Mouse (Mus musculus) heart, embryonic 14.5 days (tissue): Measurements from ENCODE around the gene Serinc2. TPM values are rescaled to one million over a fixed set of nuclear protein-coding genes. Genes with fewer than 3 reads are reported as not detected.

ENCODE experiments used
- ATAC-seq: fragments of 200-750 bp; cut with Nextera tagmentation; 2 replicates; pipeline ENCODE4 v1.8.0; 2017; ENCODE audit warnings: low read depth, moderate TSS enrichment; ENCODE audit not compliant: insufficient number of reproducible peaks, insufficient read depth, low FRiP score
- H3K27ac ChIP-seq, 2 experiments: fragments of 200-500 bp in 1 of 2; fragments of 300-500 bp in 1 of 2; sonication (generic) in 1 of 2; replicated peaks in 1 of 2; 2 replicates each; pipeline ENCODE4 v1.5.1; 2012 to 2014; ENCODE audit warnings: low read depth in 2 of 2, low read length in 2 of 2, control low read depth in 1 of 2, mild to moderate bottlenecking in 1 of 2, mixed read lengths in 1 of 2; ENCODE audit not compliant: control insufficient read depth in 1 of 2, insufficient read depth in 1 of 2
- H3K27me3 ChIP-seq: fragments of 300-500 bp; sonication (generic); 2 replicates; pipeline ENCODE4 v1.6.1; 2014; ENCODE audit warnings: mild to moderate bottlenecking, low read length, control low read depth; ENCODE audit not compliant: control insufficient read depth, insufficient read depth
- H3K36me3 ChIP-seq: fragments of 300-500 bp; sonication (generic); 2 replicates; pipeline ENCODE4 v1.6.1; 2014; ENCODE audit warnings: mild to moderate bottlenecking, control low read depth, low read length, mixed read lengths; ENCODE audit not compliant: control insufficient read depth, insufficient read depth
- H3K4me1 ChIP-seq, 2 experiments: fragments of 200-500 bp in 1 of 2; fragments of 300-500 bp in 1 of 2; sonication (generic) in 1 of 2; 2 replicates each; pipeline ENCODE4 v1.6.1; 2012 to 2014; ENCODE audit warnings: low read length in 2 of 2, control low read depth in 1 of 2, mixed read lengths in 1 of 2; ENCODE audit not compliant: control insufficient read depth in 2 of 2, insufficient read depth in 2 of 2
- H3K4me2 ChIP-seq: fragments of 300-500 bp; sonication (generic); 2 replicates; pipeline ENCODE4 v1.6.1; 2014; ENCODE audit warnings: mild to moderate bottlenecking, low read length
- H3K4me3 ChIP-seq, 2 experiments: fragments of 200-500 bp in 1 of 2; fragments of 300-500 bp in 1 of 2; sonication (generic) in 1 of 2; 2 replicates each; pipeline ENCODE4 v1.5.1; 2012 to 2014; ENCODE audit warnings: low read length in 2 of 2, mild to moderate bottlenecking in 2 of 2, control low read depth in 1 of 2, low read depth in 1 of 2, moderate library complexity in 1 of 2; ENCODE audit not compliant: control insufficient read depth in 1 of 2, insufficient read depth in 1 of 2
- H3K9ac ChIP-seq: fragments of 300-500 bp; sonication (generic); 2 replicates; pipeline ENCODE4 v1.6.1; 2014; ENCODE audit warnings: mild to moderate bottlenecking, low read length
- H3K9me3 ChIP-seq: fragments of 300-500 bp; sonication (generic); 2 replicates; pipeline ENCODE4 v1.6.1; 2016; ENCODE audit warnings: low read length, control low read depth; ENCODE audit not compliant: control insufficient read depth
- WGBS: fragments of 180-500 bp; shearing (Covaris S2); extraction: QIAGEN DNeasy Blood & Tissue Kit; methylation state at CpG from one replicate; pipeline ENCODE4 v1.1.7; 2014; 5-methylcytosine and 5-hydroxymethylcytosine counted together
- polyA plus RNA-seq: library from polyadenylated mRNA; unstranded; fragments of >200 nt; fragmentation: Nextera tagmentation; extraction: Ambion mirVana; gene quantifications from 2 replicates; pipeline ENCODE4 v1.2.1, GENCODE M21; 2014

The Serinc2 gene
- polyA plus RNA-seq, 1 experiment from 2014 or later, result 7.5 TPM

GRCm38 (mm10) chr4:130213857-130214256 is 65.1 kb downstream of the Serinc2 start:
- 54% methylated on average over 10 of the region's 10 CpGs for WGBS
- Histone ChIP-seq H3K9ac (no peak overlapping the region), H3K36me3 (no peaks in the 10 kb centered on the region), H3K9me3 (no peaks in the 10 kb centered on the region), H3K27ac (no peak overlapping the region), H3K4me2 (no peak overlapping the region), H3K4me1 (no peaks in the 10 kb centered on the region; a peak in 1 of 4 replicates), H3K27me3 (no peaks in the 10 kb centered on the region), H3K4me3 (no peak overlapping the region)
- no peak for ATAC-seq

GRCm38 (mm10) chr4:130213197-130213596 is 65.8 kb downstream of the Serinc2 start:
- no peak overlapping the region for H3K27ac ChIP-seq
- H3K27me3 ChIP-seq, result no peaks in the 10 kb centered on the region
- no peak for ATAC-seq
- 73% methylated on average over 4 of the region's 4 CpGs for WGBS
- H3K9me3 ChIP-seq, result no peaks in the 10 kb centered on the region
- H3K36me3 ChIP-seq, result no peaks in the 10 kb centered on the region
- no peaks in the 10 kb centered on the region for H3K4me1 ChIP-seq
- H3K4me2 ChIP-seq, result no peak overlapping the region
- H3K4me3 ChIP-seq, result no peak overlapping the region
- H3K9ac ChIP-seq, result no peak overlapping the region

GRCm38 (mm10) chr4:130212421-130212820 is 66.6 kb downstream of the Serinc2 start:
- Histone ChIP-seq H3K27ac (no peak overlapping the region), H3K27me3 (no peaks in the 10 kb centered on the region), H3K4me2 (no peak overlapping the region), H3K9me3 (no peaks in the 10 kb centered on the region), H3K36me3 (no peaks in the 10 kb centered on the region), H3K4me3 (no peak overlapping the region), H3K4me1 (no peaks in the 10 kb centered on the region), H3K9ac (no peak overlapping the region)
- no peak for ATAC-seq
- WGBS, result 69% methylated on average over 7 of the region's 7 CpGs

- H3K9ac ChIP-seq, result no peak overlapping the region
- H3K27me3 ChIP-seq, result no peaks in the 10 kb centered on the region
- no peak overlapping the region for H3K4me2 ChIP-seq
- no peak overlapping the region for H3K27ac ChIP-seq
- no peak overlapping the region for H3K4me3 ChIP-seq
- no peaks in the 10 kb centered on the region for H3K4me1 ChIP-seq
- ATAC-seq, result no peak
- H3K9me3 ChIP-seq, result no peaks in the 10 kb centered on the region
- no peaks in the 10 kb centered on the region for H3K36me3 ChIP-seq
- 92% methylated on average over 2 of the region's 2 CpGs for WGBS
Observed at GRCm38 (mm10) chr4:130211870-130212269, 67.1 kb downstream of the Serinc2 start.

Other genes with a start within 250 kb of the Serinc2 start
- gene Col16a1, start 231.4 kb downstream of the Serinc2 start, polyA plus RNA-seq, result 27.9 and 37.1 TPM in 2 replicates
- 67.0 and 68.0 TPM in 2 replicates for gene Pef1, start 176.6 kb downstream of the Serinc2 start, polyA plus RNA-seq
- gene Hcrtr1, start 139.8 kb downstream of the Serinc2 start, polyA plus RNA-seq, result 0.15 TPM in 1 of 2 replicates, not detected in the other
- 31.5 and 34.4 TPM in 2 replicates for gene Tinagl1, start 104.1 kb downstream of the Serinc2 start, polyA plus RNA-seq
- gene Gm853, start 56.8 kb downstream of the Serinc2 start, polyA plus RNA-seq, result not detected in 2 replicates
- gene Fabp3, start 29.4 kb upstream of the Serinc2 start, polyA plus RNA-seq, result 1,549 and 1,575 TPM in 2 replicates
- 0.74 and 1.2 TPM in 2 replicates for gene Gm10570, start 29.5 kb upstream of the Serinc2 start, polyA plus RNA-seq
- 47.9 and 50.3 TPM in 2 replicates for gene Zcchc17, start 80.7 kb upstream of the Serinc2 start, polyA plus RNA-seq
- 68.2 and 74.5 TPM in 2 replicates for gene Snrnp40, start 80.9 kb upstream of the Serinc2 start, polyA plus RNA-seq